Mouse (Mus musculus): Measurements from ENCODE around the gene Smg6.
A peak's percentile ranks its signal among the peaks of the same experiment; 100 is the strongest.

Gene Smg6

DNA sequence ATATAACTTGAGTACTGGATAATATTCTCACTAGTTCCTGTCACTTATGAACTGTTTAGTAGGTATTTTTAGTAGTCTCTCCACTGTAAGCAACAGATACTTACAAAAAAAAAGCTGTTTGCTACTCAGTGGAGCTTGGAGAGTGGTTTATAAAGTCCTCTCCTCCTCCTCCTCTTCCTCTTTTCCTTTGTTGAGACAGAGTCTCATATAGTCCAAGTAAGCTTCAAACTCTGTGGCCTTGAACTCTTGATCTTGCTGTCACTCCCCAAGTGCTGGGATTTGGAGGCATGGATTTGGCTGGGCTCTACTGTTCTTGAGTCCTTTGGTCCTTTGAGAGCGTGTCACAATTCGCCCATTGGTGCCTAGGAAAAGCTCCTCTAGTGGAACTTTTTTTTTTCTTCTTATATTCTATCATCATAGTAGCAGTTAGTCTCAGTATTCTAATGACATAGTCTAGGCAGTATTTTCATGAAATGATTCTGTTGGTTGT lies 1.7 kb downstream of the Smg6 start:
- DNase-seq (ENCODE audit: low read depth, low spot score): no peak

DNA sequence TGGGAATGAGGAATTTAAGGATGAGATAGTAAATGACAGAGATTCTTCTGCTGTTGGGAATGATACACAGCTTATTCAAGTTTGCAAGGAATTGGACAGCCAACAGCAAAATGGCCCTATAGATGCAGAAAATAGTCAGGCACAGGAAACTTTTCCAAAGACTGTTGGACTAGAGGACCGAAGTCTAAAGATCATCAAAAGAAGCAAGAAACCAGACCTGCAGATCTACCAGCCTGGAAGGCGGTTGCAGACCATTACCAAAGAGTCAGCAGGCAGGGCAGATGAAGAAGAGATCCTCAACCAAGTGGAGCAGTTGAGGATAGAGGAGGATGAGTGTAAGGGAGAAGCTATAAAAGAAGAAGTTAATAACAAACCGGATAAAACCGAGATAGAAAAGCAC lies 3.5 kb downstream of the Smg6 start:
- no peak for DNase-seq (ENCODE audit: low read depth, low spot score)

GRCm38 (mm10) chr11:74930391-74930790 lies 4.8 kb downstream of the Smg6 start:
- DNase-seq (ENCODE audit: low read depth, low spot score): peak; percentile 41

DNA sequence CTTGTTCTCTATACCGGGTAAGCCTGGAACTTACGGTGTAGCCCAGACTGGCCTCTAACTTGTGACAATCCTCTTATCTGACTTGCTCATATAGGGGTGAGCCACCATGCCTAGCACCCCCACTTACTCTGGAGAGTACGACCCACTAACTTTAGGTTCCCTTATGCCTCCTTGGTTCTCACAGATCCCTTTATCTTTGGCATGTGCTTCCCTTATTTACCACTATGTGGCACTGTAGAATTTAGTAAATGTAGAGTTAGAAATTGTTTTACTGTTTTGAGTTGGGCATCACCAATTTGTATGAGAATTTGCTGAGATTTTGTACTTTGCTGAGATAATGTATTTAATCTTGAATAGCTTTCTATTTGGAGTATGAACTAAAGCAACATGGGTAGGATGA lies 20.7 kb downstream of the Smg6 start:
- peak; percentile 55 for DNase-seq (ENCODE audit: low read depth, low spot score)

- DNase-seq (ENCODE audit: low read depth, low spot score): no peak
Observed at GRCm38 (mm10) chr11:74954901-74955300, 29.3 kb downstream of the Smg6 start.

- peak; percentile 71 for DNase-seq (ENCODE audit: low read depth, low spot score)
Observed at GRCm38 (mm10) chr11:74956006-74956405, 30.4 kb downstream of the Smg6 start.

- DNase-seq (ENCODE audit: low read depth, low spot score): no peak
Observed at GRCm38 (mm10) chr11:74957600-74957999, 32.0 kb downstream of the Smg6 start.

- no peak for DNase-seq (ENCODE audit: low read depth, low spot score)
Observed at GRCm38 (mm10) chr11:74959501-74959900, 33.9 kb downstream of the Smg6 start.

- no peak for DNase-seq (ENCODE audit: low read depth, low spot score)
Observed at GRCm38 (mm10) chr11:74960031-74960551, 34.5 kb downstream of the Smg6 start.

- no peak for DNase-seq (ENCODE audit: low read depth, low spot score)
Observed at GRCm38 (mm10) chr11:74961953-74962352, 36.3 kb downstream of the Smg6 start.

DNA sequence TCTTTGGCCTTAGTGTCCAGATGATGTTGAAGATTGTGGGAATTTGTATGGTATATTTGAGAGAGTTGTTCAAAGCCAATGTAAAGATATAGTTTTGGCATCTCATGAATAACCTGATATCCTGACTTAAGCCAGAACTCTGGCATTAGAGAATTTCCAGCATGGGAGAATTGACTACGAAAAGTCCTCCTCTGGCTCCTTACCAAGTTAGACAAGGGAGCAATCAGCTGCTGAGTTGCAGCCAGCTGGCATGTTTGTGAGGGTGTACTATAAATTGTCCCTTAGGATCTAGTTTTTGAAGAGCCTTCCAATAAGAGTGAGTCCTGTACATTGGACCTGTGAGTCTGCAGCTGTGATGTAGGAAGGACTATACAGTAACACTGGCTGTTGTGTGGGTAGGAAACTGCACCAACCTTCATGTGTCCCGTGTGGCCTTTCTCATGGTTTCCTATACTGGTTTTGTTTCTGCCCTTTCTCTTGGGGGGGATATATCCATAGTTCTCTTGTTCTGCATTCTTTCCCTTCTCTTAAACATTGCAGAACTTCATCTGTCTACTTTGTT lies 37.3 kb downstream of the Smg6 start:
- DNase-seq (ENCODE audit: low read depth, low spot score): no peak

DNA sequence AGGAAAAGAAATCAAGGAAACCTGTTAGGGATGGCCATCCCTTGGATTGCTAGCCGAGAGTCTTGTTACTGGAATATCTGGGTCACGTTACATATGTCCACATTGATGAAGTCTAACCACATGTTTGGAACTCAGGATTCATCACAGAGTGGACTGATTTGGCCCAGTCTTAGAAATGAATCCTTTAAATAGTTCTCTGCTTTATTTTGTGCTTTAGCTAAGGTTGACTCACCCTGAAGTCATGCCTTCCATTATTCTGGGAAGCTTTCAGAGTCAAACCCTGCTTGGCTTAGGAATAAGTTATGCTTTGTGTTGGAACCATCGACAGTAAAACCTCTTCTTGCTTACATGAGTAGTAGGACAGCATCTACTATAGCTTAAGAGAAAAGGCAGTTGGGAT lies 39.9 kb downstream of the Smg6 start:
- no peak for DNase-seq (ENCODE audit: low read depth, low spot score)

DNA sequence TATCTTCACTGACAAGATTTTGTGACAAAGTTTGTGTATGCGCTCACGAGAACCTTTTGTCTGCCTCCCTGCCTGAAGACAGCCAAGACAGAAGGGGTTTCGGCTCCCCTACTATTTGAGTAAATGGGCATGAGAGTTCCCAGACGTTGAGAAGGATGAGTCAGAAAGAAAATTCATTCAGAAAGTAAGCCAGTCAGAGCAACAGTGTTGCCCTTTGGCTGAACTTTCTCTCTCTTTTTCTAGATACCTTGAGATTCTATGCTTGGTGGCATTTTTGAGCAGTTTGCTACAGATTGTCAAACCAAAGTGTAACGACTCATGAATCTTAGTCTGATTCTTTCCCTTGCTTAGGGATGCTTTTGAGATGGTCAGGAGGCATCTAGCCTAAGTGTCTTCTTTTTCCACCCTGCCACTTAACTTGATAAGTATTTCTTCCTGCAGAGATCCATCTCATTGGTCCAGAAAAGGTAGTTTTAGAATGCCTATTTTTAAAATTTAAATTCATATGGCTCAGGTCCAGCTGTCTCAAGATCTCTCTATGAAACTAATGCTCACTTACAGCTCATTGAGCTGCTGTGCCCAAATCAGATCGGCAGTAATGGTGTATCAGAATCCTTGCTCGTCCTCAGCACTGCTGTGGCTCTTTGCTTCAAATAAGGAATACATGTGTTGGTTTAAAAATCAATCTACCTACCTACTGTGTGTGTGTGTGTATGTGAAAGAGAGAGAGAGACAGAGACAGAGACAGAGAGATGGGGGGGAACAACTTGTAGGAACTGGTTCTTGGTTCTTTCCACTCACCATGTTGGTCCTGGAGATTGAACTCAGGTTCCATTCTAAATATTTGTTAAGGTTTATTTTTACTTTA lies 47.9 kb downstream of the Smg6 start:
- DNase-seq (ENCODE audit: low read depth, low spot score): no peak

DNA sequence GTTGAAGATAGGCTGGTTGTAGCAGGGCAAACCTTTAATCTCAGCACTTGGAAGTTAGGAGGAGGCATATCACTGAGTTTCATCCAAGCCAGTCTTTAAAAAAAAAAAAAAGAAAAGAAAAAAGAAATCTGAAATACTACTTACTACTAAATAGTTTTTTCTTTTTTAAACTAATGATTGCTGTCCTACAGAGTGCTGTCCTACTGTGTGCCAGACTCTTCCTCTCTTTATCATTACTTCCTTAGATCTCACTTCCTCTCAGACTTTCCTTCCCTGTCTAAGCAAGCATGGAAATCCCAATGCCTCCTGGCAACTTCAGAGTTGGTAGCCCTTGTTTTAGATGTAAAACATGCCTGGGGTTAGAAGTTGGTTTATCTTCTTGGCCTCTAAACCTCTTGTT lies 49.0 kb downstream of the Smg6 start:
- no peak for DNase-seq (ENCODE audit: low read depth, low spot score)

GRCm38 (mm10) chr11:74976835-74977687 lies 51.4 kb downstream of the Smg6 start:
- no peak for DNase-seq (ENCODE audit: low read depth, low spot score)

GRCm38 (mm10) chr11:74981464-74981863 lies 55.8 kb downstream of the Smg6 start:
- DNase-seq (ENCODE audit: low read depth, low spot score): peak; percentile 76

DNA sequence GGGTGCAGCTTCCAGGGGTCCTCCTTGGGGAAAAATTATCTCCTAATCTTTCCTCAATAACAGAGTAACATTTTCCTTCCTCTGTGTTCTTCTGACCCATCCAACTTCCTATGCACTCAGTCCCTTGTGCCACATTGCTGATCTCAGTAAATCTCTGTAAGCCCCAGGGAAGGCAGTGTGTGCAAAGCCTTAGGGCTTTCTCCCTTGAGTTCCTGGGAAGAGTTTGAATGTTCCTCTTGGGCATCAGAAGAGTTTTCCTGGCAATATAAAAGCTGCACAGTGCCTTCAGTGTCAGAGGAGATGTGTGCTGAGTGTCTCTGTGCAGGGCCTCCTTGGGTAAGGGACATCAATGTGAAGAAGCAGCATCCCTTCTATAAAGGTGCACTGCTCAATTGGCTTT lies 56.6 kb downstream of the Smg6 start:
- DNase-seq (ENCODE audit: low read depth, low spot score): no peak

GRCm38 (mm10) chr11:74988162-74988561 lies 62.5 kb downstream of the Smg6 start:
- no peak for DNase-seq (ENCODE audit: low read depth, low spot score)

DNA sequence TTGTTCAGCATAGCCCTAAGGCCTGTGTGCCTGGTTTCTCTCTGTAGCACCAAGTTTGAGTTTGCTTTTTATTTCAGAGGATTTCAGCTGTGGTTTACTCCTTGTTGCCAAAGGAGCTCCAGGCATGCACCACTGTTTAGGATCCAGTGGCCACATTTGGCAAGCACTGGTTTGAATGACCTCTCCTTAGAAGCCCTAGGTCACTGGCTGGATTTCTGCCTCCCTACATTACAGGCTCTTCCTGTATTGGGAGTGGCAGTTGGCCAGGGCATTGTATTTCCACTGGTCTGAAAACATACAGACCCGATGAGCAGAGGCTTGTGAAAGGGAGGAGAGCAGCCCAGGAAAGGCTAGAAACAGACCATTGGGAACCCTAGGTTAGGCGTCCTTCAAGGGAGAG lies 63.4 kb downstream of the Smg6 start:
- peak; percentile 13 for DNase-seq (ENCODE audit: low read depth, low spot score)

GRCm38 (mm10) chr11:74990501-74990900 lies 64.9 kb downstream of the Smg6 start:
- no peak for DNase-seq (ENCODE audit: low read depth, low spot score)

GRCm38 (mm10) chr11:74991290-74991689 lies 65.7 kb downstream of the Smg6 start:
- no peak for DNase-seq (ENCODE audit: low read depth, low spot score)

DNA sequence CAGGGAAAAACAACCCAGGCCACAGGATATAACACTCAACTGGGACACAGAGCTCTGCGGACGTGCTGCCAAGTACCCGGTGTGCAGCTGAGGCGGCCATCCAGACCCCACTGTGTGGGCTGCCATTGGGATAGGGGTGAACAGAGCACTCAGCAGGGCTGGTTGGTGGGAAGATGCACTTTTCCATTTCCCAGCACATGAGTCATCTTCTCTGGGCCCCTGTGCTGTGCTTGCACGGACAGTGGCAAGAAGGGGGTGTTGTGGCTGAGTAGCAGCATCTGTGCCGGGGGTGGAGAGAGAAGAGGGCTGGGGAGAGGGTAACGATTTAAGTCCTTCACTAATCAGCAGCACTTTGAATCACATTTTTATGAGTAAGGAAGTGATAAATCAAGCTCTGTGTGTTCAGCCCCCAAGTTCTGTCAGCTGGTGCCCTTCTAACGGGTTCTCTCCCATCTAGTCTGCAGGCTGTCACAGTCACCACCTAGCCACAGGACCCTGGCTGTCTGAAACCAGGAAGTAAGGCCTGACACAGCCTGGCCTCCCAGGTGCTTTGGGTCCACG lies 66.9 kb downstream of the Smg6 start:
- DNase-seq (ENCODE audit: low read depth, low spot score): no peak
